Mouse (Mus musculus) T-helper 17 cell (primary cell): ENCODE data around the gene Mylk2.

Experiments
- in situ Hi-C, 2 experiments: fragments of 300-600 bp; cut with MboI, MseI; formaldehyde crosslinking; loops; 1 replicate in 1 of 2; 2 replicates in 1 of 2; pipeline ENCODE4 v1.15.1; 2025; ENCODE audit warnings: high pct_unique_total_duplicates in 2 of 2

The Mylk2 gene

GRCm38 (mm10) chr2:152911031-152911430 is at the start of gene Mylk2:
Gene Mylk2, plus strand, starts transcription at chr2:152911352.
- in situ Hi-C loops = loop anchor here (5.0 kb wide), 2 partner anchors 106 to 231 kb away; partner anchors contain the start of gene Pdrg1 (in 1 of the 2)

- in situ Hi-C loops = no loop called here
These were observed 49.3 kb upstream of the Mylk2 start for GRCm38 (mm10) chr2:152861891-152862290.

- in situ Hi-C loops = no loop called here
These were observed 48.5 kb upstream of the Mylk2 start for GRCm38 (mm10) chr2:152862638-152863037.

GRCm38 (mm10) chr2:152863346-152863745 is 47.8 kb upstream of the Mylk2 start:
- in situ Hi-C loops = no loop called here

GRCm38 (mm10) chr2:152878239-152878638 is 32.9 kb upstream of the Mylk2 start:
- in situ Hi-C loops = loop anchor here (25.0 kb wide), 2 partner anchors 591 to 1984 kb away; partner anchors contain the start of gene Tbc1d20 (in 1 of the 2)

- in situ Hi-C loops = loop anchor here (10.0 to 25.0 kb wide), 3 partner anchors 514 to 1981 kb away; partner anchors contain the start of gene Tbc1d20 (in 1 of the 2)
These were observed 30.3 kb upstream of the Mylk2 start for GRCm38 (mm10) chr2:152880898-152881297.

- in situ Hi-C loops = loop anchor here (10.0 to 25.0 kb wide), 3 partner anchors 511 to 1978 kb away; partner anchors contain the start of gene Tbc1d20 (in 1 of the 2)
These were observed 27.0 kb upstream of the Mylk2 start for GRCm38 (mm10) chr2:152884101-152884645.

- in situ Hi-C loops = loop anchor here (10.0 to 25.0 kb wide), 3 partner anchors 508 to 1975 kb away; partner anchors contain the start of gene Tbc1d20 (in 1 of the 2)
These were observed 23.9 kb upstream of the Mylk2 start for GRCm38 (mm10) chr2:152887230-152887629.

GRCm38 (mm10) chr2:152888774-152889173 is 22.4 kb upstream of the Mylk2 start:
- in situ Hi-C loops = loop anchor here (10.0 to 25.0 kb wide), 3 partner anchors 506 to 1974 kb away; partner anchors contain the start of gene Tbc1d20 (in 1 of the 2)

- in situ Hi-C loops = loop anchor here (10.0 to 25.0 kb wide), 4 partner anchors 499 to 1966 kb away; partner anchors contain the start of gene Tbc1d20 (in 1 of the 2)
These were observed 15.3 kb upstream of the Mylk2 start for GRCm38 (mm10) chr2:152895834-152896233.

GRCm38 (mm10) chr2:152896926-152897325 is 14.2 kb upstream of the Mylk2 start:
- in situ Hi-C loops = loop anchor here (10.0 to 25.0 kb wide), 4 partner anchors 498 to 1965 kb away; partner anchors contain the start of gene Tbc1d20 (in 1 of the 2)

- in situ Hi-C loops = loop anchor here (10.0 to 25.0 kb wide), 4 partner anchors 496 to 1963 kb away; partner anchors contain the start of gene Tbc1d20 (in 1 of the 2)
These were observed 12.1 kb upstream of the Mylk2 start for GRCm38 (mm10) chr2:152899011-152899410.

GRCm38 (mm10) chr2:152901296-152901695 is 9.9 kb upstream of the Mylk2 start:
- in situ Hi-C loops = no loop called here

- in situ Hi-C loops = no loop called here
These were observed 8.5 kb upstream of the Mylk2 start for GRCm38 (mm10) chr2:152902658-152903057.

- in situ Hi-C loops = no loop called here
These were observed 7.6 kb upstream of the Mylk2 start for GRCm38 (mm10) chr2:152903586-152903985.

GRCm38 (mm10) chr2:152904127-152904643 is 7.0 kb upstream of the Mylk2 start:
- in situ Hi-C loops = no loop called here

GRCm38 (mm10) chr2:152905036-152905829 is 5.9 kb upstream of the Mylk2 start:
- in situ Hi-C loops = no loop called here

- in situ Hi-C loops = no loop called here
These were observed 4.7 kb upstream of the Mylk2 start for GRCm38 (mm10) chr2:152906274-152907037.

GRCm38 (mm10) chr2:152907114-152907943 is 3.8 kb upstream of the Mylk2 start:
- in situ Hi-C loops = no loop called here

- in situ Hi-C loops = loop anchor here (5.0 kb wide), 2 partner anchors 107 to 232 kb away; partner anchors contain the start of gene Pdrg1 (in 1 of the 2)
These were observed 1.3 kb upstream of the Mylk2 start for GRCm38 (mm10) chr2:152909848-152910247.
